Mouse (Mus musculus): ENCODE results near the gene Lin7c.

The Lin7c gene

DNA sequence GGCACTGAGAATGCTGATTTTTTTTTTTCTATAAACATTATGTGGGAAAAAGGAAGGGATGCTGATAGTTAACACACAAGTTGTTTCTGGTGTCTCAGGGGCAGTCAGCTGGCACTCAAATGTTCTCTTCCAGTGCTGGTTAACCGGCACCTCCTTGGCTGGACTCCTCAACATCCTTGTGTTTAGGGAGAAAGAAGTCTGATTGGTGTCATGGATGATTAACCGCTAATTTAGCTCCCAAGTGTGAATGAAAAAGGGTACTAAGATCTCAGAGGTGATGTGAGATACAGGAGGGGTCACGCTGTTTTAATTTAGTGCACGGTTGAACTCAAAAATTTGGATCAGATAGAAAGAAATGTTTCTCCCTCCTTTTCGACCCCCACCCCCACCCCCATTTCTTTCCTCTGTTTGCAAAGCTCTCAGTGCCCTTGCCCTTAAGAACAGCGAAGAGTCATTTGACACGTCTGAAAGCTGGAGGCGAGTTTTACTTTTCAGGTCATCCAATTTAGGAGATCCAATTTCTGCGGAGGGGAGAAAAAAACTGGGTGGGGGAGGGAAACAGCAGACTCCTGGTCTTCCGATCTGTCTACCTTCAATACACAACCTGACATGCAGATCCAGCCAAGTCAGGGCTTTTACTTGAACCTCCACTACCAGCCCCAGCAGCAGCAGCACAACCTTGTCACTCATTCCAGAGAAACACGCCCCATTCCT, 26.3 kb downstream of the Lin7c start:
- in situ Hi-C loops (cut with MboI; ENCODE audit: low sequenced_read_pairs), result loop anchor here (25.0 kb wide), 1 partner anchor 1145 kb away; no protein-coding TSS in a partner anchor

DNA sequence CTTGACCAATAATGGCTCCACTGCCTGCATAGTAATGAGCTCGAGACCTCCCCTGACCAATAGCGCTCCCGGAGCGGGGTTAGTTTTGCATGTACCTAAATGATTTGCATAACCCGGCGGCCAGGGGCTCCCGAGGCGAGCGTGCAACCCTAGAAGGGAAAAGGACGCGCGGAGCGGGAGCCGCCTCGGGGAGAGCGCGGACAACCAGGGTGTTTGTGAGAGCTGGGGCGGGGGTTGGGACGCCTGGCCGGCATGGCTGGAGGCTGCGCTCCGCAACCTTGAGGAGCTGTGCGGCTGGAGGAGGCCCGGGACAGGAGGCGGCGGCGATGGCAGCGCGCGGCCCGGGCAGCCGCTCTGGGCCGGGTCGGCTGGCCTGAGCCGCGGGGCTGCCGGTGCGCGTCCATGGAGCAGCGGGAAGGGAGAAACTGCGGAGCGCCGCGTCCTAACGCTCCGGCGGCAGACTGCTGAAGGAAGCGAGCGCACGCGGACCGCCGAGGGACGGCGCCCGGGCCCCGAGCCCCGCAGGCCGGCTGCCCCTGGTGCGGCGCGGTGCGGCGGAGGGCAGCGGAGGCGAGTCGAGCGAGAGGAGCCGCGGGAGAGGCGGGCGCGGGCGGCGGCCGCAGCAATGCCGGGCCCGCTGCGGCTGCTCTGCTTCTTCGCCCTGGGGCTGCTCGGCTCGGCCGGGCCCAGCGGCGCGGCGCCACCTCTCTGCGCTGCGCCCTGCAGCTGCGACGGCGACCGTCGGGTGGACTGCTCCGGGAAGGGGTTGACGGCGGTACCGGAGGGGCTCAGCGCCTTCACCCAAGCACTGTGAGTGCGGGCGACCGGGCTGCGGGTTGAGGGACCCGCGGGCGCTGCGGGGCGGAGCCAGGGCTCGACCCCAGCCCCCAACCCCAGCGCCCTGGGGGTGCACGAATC, 27.1 kb downstream of the Lin7c start, which contains the start of gene Lgr4:
Lgr4 (plus strand) TSS at position 152 of the 918 bp plus-strand sequence.
- in situ Hi-C loops (cut with MboI; ENCODE audit: low sequenced_read_pairs), result loop anchor here (25.0 kb wide), 1 partner anchor 1145 kb away; no protein-coding TSS in a partner anchor

DNA sequence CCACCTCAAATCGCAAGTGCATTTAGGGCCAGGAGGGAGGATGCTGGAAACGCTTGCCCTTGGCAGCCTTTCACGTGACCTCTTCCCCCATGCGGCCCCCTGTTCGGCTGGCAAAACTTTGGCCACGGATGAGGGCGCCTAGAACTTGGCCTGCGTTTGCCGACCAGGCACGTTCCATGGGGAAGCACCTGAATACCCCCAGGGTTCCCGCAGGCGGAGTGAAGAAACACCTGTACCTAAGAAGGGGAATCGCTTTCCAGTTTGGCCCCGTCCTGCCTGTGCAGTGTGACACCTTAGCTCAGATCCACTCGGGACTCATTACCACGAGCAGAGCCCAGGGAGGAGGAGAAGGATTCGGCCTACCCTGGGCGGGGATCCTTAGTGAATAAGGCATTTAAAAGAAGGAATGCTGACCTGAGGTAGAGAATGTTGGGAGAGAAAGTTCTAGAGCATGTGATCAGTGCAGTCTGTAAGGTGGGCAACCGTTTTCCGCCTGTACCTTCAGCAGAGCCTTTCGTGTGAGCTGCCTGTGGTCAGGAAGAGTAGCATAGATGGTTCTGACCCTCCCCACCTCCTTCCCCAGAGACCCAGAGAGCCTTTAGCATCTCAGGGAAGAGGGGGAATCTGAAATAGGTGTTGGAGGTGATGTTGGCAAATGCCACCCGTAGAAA, 28.1 kb downstream of the Lin7c start:
- in situ Hi-C loops (cut with MboI; ENCODE audit: low sequenced_read_pairs), result loop anchor here (25.0 kb wide), 1 partner anchor 1144 kb away; no protein-coding TSS in a partner anchor

DNA sequence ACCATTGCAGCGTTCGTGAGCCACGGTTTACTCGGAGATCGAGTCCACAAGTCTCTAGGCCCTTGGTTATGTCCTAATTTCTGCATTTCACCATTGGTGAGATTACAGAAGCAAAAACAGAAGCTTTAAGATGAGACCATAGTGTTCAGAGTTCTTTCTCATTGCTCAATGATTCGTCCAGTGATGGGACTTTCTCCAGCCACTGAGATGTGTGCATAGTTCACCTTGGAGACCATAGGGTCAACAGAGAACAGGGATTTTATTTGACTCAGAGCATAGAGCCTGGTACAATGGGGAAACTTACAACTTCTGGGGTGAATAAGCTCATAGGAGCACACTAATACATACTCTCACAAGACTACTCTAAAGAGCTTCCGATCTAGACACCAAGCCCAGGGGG, 29.8 kb downstream of the Lin7c start:
- in situ Hi-C loops (cut with MboI; ENCODE audit: low sequenced_read_pairs), result loop anchor here (25.0 kb wide), 1 partner anchor 1142 kb away; no protein-coding TSS in a partner anchor

DNA sequence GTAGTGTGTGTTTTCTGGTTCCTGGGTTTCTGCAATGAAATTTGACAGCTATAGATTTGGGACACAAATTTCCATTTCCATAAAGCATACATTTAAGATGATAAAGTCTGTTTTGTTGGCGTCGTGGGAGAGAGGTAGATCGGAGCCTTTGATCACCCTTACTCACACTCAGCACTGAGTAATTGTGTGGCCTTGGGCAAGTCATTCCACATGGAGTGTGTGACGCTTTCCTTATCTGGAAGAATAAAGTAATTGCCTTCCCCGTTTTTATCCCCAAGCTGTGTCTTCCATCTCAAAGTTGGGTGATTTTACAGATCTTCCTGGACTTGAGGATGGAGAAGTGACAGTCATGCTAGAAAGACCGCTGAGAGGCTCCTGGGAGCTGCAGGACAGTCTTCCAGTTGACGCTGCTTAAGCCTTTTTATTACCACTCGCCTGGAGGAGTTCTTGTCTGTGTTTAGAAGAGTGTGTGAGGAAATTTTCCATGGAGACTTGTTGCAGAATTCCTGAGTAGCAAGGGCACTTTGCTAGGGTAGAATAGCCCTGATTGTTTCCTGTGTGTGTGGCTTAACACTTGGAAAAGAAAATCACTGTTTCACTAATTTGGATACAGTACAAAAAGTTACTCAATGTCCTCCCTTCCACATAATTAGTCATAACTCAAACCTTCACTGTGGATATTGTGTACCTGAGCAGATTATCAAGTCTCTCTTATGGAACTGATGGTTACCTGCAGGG, 30.8 kb downstream of the Lin7c start:
- in situ Hi-C loops (cut with MboI; ENCODE audit: low sequenced_read_pairs), result loop anchor here (25.0 kb wide), 1 partner anchor 1141 kb away; no protein-coding TSS in a partner anchor

DNA sequence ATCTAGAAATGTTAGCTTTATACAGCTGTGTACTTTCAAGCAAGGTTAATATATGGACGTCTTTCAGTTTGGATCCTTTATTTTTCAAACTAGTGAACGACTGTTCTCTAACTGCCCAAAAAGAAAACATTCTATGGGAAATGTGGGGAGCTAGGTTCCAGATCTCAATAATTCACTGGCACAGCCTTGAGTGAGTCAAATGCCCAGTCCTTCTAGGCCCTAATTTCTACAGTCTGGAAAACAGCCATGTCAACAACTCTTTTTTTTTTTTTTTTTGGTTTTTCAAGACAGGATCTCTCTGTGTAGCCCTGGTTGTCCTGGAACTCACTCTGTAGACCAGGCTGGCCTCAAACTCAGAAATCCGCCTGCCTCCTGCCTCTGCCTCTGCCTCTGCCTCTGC, 31.7 kb downstream of the Lin7c start:
- in situ Hi-C loops (cut with MboI; ENCODE audit: low sequenced_read_pairs), result loop anchor here (25.0 kb wide), 1 partner anchor 1140 kb away; no protein-coding TSS in a partner anchor

DNA sequence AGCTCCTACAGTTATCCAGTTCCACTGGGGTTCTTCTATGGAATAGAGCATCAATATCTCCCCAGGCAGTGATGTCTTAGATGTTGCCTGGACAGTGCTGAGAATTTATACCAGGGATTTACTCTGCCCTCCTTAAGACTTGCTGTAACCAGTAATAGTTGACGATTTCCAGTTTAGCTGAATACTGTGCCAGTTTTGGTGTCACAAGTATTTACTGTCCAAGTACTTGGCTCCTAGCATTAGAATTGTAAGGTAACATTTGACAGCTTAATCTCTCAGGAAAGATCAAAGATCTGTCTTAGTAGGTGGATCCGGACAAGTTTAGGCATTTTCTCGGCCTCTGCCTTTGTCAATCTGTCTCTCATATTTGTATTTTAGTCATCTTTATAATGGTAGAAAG, 32.4 kb downstream of the Lin7c start:
- in situ Hi-C loops (cut with MboI; ENCODE audit: low sequenced_read_pairs), result loop anchor here (25.0 kb wide), 1 partner anchor 1139 kb away; no protein-coding TSS in a partner anchor

DNA sequence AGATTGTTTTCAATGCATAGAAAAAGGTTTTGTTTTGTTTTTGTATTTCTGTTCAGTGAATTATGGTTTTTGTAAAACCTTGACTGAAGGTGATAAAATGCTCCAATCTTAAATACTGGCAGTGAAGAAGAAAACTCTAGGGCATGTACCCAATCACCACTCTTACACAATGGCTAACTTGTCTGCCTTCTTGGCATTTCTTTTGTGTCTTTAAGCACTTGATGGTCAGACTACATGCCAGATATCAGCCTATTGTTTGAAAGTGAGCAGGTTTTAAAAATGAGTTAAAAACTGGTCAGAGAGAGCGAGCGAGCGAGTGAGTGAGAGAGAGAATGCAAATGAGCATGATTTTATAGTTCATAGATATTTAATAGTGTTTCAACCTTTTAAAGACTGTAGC, 33.3 kb downstream of the Lin7c start:
- in situ Hi-C loops (cut with MboI; ENCODE audit: low sequenced_read_pairs), result loop anchor here (25.0 kb wide), 1 partner anchor 1138 kb away; no protein-coding TSS in a partner anchor

DNA sequence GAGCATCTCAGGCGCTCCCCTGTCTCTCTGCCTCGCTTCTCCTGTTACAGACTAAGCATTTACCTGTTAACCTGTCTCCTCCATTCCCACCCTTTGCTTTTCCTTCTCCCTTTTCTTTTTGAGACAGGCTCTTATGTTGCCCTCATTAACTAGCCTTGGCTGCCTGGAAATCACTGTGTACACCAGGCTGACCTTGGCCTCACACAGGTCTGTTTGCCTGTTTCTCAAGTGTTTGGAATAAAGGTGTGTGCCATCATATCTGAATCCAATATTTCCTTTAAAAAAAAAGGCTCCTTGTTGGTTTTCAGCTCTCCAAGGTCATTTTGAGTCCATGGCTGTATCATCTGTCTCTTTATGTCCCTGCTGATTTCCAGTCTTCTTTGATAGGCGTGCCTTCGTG, 36.3 kb downstream of the Lin7c start:
- in situ Hi-C loops (cut with MboI; ENCODE audit: low sequenced_read_pairs), result no loop called here

DNA sequence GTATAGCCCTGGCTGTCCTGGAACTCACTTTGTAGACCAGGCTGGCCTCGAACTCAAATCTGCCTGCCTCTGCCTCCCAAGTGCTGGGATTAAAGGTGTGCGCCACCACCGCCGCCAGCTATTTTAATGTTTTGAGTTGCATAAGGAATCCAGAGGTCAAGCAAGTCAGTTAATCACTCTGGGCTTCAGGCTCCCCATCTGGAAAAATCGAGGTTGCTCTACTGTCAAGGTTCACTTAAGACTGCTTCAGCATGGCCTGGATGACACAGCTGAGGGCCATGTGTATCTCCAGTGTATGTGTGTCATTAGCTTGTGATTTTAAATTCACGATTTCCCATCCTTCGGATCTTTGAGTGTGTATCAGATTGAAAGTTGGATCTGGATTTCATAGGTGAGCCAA, 36.8 kb downstream of the Lin7c start:
- in situ Hi-C loops (cut with MboI; ENCODE audit: low sequenced_read_pairs), result no loop called here

DNA sequence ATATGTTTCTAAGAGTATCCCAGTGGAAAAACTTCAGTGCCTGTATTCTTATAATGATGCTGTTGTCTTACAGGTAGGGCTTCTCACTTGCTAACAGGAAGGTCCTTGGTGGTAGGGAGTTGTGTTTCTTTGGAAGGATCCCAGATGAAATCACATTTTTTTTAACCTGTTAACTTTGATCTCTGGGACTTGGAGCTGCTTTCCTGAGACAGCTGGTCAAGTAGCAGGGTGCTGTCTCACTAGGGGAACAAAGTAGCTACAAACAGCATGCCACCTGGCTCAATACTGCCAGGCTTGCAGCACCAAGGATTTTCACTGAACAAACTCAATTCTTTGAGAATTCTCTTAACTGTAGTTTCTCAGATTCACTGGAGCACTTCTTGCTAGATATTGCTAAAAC, 37.2 kb downstream of the Lin7c start:
- in situ Hi-C loops (cut with MboI; ENCODE audit: low sequenced_read_pairs), result no loop called here

DNA sequence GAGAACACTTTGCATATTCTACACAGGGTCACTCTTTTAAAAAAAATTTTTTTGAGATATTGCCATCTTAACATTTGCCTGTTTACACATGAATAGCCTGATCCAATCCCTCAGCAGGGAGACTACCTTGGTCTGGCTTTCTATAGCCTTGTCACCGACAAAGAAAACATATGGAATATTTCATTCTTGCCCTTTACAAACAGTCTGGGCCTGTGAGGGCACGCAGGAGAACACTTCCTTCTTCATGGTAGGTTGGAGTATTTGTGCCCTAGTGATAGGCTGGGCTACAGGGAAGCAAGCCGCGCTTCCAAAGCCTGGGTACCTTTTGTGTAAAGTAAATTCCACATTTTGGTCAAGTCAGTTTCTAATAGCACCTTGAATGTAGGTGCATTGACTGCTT, 38.1 kb downstream of the Lin7c start:
- in situ Hi-C loops (cut with MboI; ENCODE audit: low sequenced_read_pairs), result no loop called here

DNA sequence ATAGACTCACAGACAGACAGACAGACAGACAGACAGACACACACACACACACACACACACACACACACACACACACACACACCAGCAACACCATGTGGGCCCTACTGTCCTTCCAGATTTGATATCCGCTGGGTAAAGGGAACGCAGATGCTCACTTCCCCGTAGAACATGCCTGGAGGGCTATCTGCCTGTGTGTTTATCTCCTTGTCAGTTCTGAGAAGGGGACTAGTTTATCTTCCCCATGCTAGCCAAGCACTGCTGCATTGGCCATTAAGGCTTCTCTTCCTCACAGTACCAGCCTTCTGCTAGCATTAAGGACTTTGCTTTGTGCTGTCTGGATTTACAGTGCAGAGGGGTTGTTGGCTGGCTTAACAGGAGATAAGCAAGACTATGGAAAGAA, 38.6 kb downstream of the Lin7c start:
- in situ Hi-C loops (cut with MboI; ENCODE audit: low sequenced_read_pairs), result no loop called here

DNA sequence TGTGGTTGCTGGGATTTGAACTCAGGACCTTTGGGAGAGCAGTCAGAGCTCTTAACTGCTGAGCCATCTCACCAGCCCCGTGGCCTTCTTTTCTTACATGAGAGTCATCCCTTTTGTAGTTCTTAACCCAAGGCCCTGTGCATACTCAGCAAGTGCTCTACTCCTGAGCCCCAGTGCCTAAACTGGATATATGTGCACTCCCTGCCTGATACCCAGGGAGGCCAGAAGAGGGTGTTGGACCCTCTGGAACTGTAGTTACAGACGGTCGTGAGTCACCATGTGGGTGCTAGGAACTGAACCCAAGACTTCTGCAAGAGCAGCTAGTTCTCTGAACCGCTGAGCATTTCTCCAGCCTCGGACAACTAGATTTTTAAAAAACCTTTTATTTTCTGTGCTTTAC, 39.7 kb downstream of the Lin7c start:
- in situ Hi-C loops (cut with MboI; ENCODE audit: low sequenced_read_pairs), result no loop called here

DNA sequence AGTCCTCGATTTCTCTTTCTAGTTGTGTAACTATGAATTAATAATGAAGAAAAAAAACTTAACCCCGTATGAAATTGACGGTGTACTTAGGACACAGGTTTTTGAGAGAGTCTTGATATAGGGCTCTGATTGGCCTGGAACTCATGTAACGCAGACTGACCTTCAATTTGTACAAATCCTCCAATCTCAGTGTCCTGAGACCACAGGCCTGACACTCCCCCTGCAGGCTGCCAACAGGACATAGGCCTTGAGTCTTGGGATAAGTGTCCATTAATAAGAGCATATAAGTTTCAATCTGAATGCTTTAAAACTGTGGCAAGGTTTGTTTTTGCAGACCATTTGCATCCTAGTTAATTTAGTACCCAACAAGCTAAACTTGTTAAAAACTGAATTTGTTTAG, 40.1 kb downstream of the Lin7c start:
- in situ Hi-C loops (cut with MboI; ENCODE audit: low sequenced_read_pairs), result no loop called here

DNA sequence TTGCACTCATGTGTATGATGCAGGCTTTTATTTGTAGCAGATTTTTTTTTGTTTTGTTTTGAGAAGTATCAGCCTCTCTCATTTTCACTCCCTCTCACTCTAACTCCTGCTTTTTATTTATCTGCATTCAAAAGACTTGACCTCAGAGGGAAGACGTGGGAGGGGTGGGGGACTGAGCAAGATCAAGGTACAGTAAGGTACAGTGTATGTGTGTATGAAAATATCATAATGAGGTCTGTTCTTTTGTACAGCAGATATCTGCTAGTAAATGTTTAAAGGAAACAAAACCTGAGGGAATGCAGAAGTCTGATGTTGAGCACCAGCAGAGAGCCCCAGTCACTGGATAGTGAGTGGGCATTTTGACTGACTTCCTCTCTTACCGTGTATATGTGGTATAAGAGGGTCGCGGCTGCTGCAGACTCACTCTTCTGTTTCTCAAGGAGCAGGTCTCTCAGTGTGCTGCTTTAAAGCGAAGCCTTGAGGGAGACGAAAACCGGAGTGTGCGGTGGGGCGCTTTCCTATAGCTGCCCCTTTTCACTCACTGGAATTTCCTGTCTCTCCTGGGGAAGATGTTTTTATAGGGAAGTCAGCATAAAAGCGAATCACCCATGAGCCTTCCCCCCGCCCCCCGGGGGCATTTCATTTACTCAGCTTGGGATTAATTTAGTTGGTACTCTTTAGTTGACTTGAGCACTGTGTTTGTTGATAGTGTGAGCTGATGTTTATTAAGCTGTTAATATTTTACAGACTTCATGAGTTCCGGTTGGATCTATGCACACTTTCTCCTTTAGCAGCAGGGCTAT, 41.5 kb downstream of the Lin7c start:
- in situ Hi-C loops (cut with MboI; ENCODE audit: low sequenced_read_pairs), result no loop called here

DNA sequence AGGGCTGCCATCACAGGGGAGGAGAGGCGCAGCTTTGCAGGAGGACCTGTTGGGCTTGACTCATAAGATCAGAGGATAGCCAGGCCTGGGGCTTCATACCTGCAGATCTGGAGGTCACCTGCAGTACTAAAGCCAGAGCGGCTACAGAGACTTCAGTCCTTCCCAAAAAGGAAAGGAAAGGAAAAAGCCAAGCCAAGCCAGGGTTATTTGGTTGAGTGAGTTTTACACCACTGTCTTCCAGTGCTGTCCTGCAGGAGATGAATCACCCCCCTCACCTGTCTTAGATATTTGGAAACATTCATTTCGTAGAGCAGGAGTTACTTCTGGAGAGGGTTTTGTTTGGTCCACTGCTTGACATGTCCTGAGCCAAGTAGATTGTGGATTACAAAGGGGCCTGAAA, 42.5 kb downstream of the Lin7c start:
- in situ Hi-C loops (cut with MboI; ENCODE audit: low sequenced_read_pairs), result no loop called here

DNA sequence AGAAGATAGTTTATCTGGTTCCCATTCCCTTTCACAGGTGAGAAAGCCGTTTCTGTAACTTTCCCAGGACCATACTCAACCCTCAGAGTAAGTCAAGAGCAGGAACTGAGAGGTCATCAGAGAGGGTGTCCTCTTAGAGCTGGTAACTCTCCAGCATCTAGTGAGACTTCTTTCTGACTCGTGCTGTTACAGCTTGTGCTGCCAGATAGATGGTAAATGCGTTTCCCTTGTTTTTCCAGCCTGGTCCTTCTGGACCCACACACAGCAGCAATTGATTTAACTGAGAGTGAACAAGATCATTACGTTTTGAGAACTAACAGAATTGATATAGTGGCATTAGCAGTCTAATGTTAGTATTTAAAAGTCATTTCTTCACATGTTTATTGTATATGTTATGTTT, 43.4 kb downstream of the Lin7c start:
- in situ Hi-C loops (cut with MboI; ENCODE audit: low sequenced_read_pairs), result no loop called here

DNA sequence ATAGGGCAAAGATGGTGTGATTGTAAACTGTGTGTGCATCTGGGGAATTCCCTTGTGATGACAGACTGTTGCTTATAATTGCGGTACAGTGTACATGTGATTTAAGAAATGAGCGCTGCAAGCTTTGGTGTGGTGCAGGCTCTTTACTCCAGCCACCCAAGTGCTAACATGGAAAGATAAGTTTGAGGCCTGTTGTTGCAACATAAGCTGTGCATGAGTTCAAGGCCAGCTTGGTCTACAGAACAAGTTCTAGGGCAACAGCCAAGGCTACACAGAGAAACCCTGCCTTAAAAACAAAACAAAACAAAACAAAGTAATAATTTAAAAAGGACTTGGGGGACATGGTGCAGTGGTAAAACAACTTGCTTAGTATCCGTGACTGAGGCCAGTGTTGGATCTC, 44.5 kb downstream of the Lin7c start:
- in situ Hi-C loops (cut with MboI; ENCODE audit: low sequenced_read_pairs), result no loop called here

Measured in CH12F3 (cell line).